Mouse (Mus musculus): ENCODE data around the gene Glrx3. TPM values are rescaled to one million over a fixed set of nuclear protein-coding genes. Genes with fewer than 3 reads are reported as not detected.

Gene Glrx3
- polyA plus RNA-seq, 1 experiment = 93.1 TPM

DNA sequence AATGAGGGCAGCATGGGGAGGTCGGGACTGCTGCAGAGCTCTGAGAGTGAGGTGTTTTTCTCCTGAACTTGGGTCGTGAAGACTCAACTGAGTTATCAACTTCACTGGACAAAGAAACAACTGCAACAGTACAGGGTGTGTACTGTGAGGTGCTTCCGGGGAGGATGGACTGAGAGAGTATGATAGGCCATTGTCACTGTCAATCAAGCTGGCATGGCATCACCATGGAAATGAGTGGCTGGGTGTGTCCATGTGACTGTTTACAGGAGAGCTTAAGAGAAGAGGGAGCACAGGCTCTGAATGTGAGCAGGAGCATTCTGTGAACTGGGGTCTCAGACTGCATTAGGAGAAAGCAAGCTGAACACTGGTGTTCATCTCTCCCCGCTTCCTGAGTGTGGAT is 61.3 kb downstream of the Glrx3 start:
- no peak overlapping the region for H3K4me3 ChIP-seq (replicated peaks)

DNA sequence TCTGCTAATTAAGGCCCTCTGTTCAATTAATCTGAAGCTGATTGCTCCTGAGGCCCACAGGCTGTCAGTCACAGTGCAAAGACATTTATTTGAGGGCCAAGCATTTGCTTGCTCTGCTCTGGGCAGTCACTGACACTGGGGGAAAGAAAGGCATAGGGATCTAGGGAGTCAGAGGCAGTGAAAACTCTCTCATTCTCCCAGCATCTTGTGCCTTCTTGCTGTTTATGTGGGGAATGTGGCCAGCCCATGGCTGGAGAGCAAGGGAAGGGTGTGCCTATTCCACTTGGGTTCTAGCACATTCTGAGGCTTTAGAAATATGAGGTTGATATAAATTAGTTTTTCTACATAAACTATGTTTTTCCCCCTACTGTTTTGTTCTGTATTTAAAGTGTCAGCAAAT is 80.2 kb downstream of the Glrx3 start:
- no peaks in the 10 kb centered on the region for H3K36me3 ChIP-seq (replicated peaks; ENCODE audit: low read length)
- no peak overlapping the region for H3K4me3 ChIP-seq (replicated peaks)
- peaks cover 4% of the 10 kb centered on the region for H3K27me3 ChIP-seq (replicated peaks)
- TF ChIP-seq GATA1 (IDR thresholded peaks at IDR 0.05; ENCODE audit: borderline replicate concordance, low read length) (no peak), FLI1 (IDR thresholded peaks at IDR 0.05; ENCODE audit: low read length) (no peak)
- H3K9me3 ChIP-seq = no peaks in the 10 kb centered on the region
- no peaks in the 10 kb centered on the region for H3K4me1 ChIP-seq

More for the DNA sequence above, 61.3 kb downstream of the Glrx3 start:
- TF ChIP-seq FLI1 (IDR thresholded peaks at IDR 0.05; ENCODE audit: low read length) = no peak
- no peak for TF ChIP-seq GATA1 (IDR thresholded peaks at IDR 0.05; ENCODE audit: borderline replicate concordance, low read length)
- Histone ChIP-seq H3K27me3 (replicated peaks) (no peaks in the 10 kb centered on the region), H3K4me1 (no peaks in the 10 kb centered on the region), H3K36me3 (replicated peaks; ENCODE audit: low read length) (no peaks in the 10 kb centered on the region), H3K9me3 (peaks cover 14% of the 10 kb centered on the region)

DNA sequence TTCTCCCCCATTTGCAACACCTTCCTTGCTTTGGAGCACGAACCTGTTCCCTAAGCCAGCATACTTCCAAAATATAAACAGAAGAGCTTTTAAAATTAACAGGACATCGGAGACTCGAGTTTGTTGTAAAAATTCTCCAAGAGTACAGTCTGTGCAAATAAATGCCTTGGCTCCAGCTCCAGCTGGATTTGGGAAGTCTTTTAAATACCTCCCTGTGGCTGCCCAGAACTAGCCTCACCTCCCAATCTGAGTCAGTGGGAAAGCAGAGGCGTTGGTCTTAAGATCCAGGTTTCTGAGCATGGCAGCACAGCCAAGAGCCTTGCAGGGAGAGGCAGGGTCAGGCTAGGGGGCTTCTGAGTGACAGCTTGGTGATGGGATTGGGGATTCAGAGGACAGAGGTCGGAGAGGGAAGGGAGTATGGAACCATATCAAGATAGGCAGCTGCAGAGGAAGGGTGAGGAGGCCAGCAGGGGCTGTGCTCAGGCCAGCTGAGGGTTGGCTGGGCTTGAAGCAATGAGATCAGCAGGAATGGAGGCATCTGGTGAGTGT is 80.7 kb downstream of the Glrx3 start:
- H3K4me3 ChIP-seq (replicated peaks) = no peak overlapping the region
- H3K36me3 ChIP-seq (replicated peaks; ENCODE audit: low read length) = no peaks in the 10 kb centered on the region
- no peak for TF ChIP-seq FLI1 (IDR thresholded peaks at IDR 0.05; ENCODE audit: low read length)
- TF ChIP-seq GATA1 (IDR thresholded peaks at IDR 0.05; ENCODE audit: borderline replicate concordance, low read length) = no peak
- peaks cover 4% of the 10 kb centered on the region for H3K27me3 ChIP-seq (replicated peaks)
- H3K9me3 ChIP-seq = 0 out of 2 replicates have a peak, but pooled peaks cover under 1% of the 10 kb centered on the region
- H3K4me1 ChIP-seq = no peaks in the 10 kb centered on the region

Other genes with a start within 250 kb of the Glrx3 start
- gene Ebf3, start 123.2 kb upstream of the Glrx3 start, polyA plus RNA-seq (2012; ENCODE audit: insufficient read depth, low replicate concordance) = not detected in 2 replicates
- 5.3 and 15.7 TPM in 2 replicates for gene 9430038I01Rik, start 26.9 kb upstream of the Glrx3 start, polyA plus RNA-seq (2012; ENCODE audit: insufficient read depth, low replicate concordance)